Mouse (Mus musculus) cortical plate, adult 2 months (tissue): ENCODE results near the gene Carmil1.

Experiments
- CTCF ChIP-seq: fragments of 200-500 bp; IDR thresholded peaks from 2 replicates; pipeline ENCODE4 v1.5.1; 2011; ENCODE audit warnings: mild to moderate bottlenecking, control low read depth, low read length; ENCODE audit not compliant: insufficient read depth; ENCODE audit errors: extremely low read depth
- POLR2A ChIP-seq: fragments of 200-500 bp; IDR thresholded peaks from 2 replicates; pipeline ENCODE4 v1.6.1; 2011; ENCODE audit warnings: mild to moderate bottlenecking, low read length, control low read depth; ENCODE audit not compliant: insufficient read depth; ENCODE audit errors: extremely low read depth

- TF ChIP-seq CTCF = no peak
- no peak for TF ChIP-seq POLR2A
These were observed 231.1 kb downstream of the Carmil1 start for GRCm38 (mm10) chr13:24049267-24050034.
